Mouse (Mus musculus): ENCODE measurements around the gene Ldlrad1. TPM values are rescaled to one million over a fixed set of nuclear protein-coding genes. Genes with fewer than 3 reads are reported as not detected.

The Ldlrad1 gene
- total and polyA plus RNA-seq, 3 experiments, result 0.15 TPM; not detected in 2

DNA sequence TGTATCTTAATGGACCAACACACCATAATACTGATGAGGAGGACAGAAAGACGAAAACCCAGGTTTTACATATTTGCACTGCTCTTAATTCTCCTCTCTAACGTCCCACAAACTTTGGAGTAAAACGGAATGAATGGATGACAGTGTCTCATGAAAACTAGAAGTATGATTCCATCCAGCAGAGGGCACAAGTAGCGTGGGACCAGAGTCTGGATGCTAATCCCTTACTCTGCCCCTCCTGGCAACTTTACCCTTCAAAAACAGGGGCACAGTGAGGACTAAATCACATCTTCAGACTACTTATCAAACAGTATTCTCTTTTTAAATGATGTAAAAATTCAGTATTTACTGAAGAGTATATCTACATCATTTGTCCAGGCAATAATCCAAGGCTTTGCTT is 41.5 kb downstream of the Ldlrad1 start:
- peaks cover 14 to 15% of the 10 kb centered on the region in 2 experiments; a peak in 3 of 4 replicates for H3K4me1 ChIP-seq (ENCODE audit: control insufficient read depth in 1 of 2, insufficient read depth in 2 of 2, low read length in 2 of 2)
- DNase-seq (ENCODE audit: low read depth, low spot score), result peak; percentile 56

DNA sequence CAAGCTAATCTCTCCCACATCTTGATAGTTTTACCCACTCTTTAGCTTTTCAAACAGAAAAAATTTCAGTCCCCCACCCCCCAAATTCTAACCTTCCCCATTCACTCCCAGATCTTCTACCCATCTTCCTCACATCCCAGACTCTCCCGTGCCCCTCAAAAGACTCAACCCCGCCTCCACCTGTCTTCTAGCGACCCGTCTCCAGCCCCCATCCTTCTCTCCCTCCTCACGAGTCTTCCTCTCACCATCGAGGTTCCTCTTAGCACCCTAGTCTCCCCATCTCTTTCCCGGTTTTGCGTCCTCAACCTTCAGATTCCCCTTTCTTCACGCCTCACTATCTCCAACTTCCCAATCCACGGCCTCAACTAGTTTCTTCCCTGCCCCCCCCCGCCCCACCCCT is 43.5 kb downstream of the Ldlrad1 start:
- Histone ChIP-seq H3K4me1 (ENCODE audit: control insufficient read depth in 1 of 2, insufficient read depth in 2 of 2, low read length in 2 of 2) (peaks cover 12 to 15% of the 10 kb centered on the region in 2 experiments; a peak in 3 of 4 replicates), H3K4me3 (ENCODE audit: control insufficient read depth in 1 of 2, insufficient read depth in 1 of 2, low read depth in 2 of 2, low read length in 2 of 2) (peak overlapping the region; percentile 77 to 99), H3K9me3 (replicated peaks; ENCODE audit: insufficient read depth, low read length) (no peaks in the 10 kb centered on the region), H3K27ac (ENCODE audit: control insufficient read depth, low read depth, low read length) (no peak overlapping the region), H3K27me3 (ENCODE audit: control insufficient read depth in 1 of 2, insufficient read depth in 2 of 2, low read length in 2 of 2) (no peaks in the 10 kb centered on the region), H3K79me2 (ENCODE audit: control insufficient read depth, insufficient read depth, low read length, poor library complexity) (peaks cover 8% of the 10 kb centered on the region), H3K9ac (ENCODE audit: control insufficient read depth, low read depth, low read length, poor library complexity, severe bottlenecking) (peak overlapping the region; percentile 94), H3K36me3 (ENCODE audit: control insufficient read depth in 1 of 2, insufficient read depth in 2 of 2, low read length in 2 of 2) (peaks cover 0 to 15% of the 10 kb centered on the region in 2 experiments; a peak in 2 of 4 replicates)
- TF ChIP-seq POLR2AphosphoS5 (IDR thresholded peaks at IDR 0.05; ENCODE audit: borderline replicate concordance, low read depth, low read length) (no peak), ELF1 (IDR thresholded peaks at IDR 0.05; ENCODE audit: low read depth, low read length) (no peak), TAL1 (IDR thresholded peaks at IDR 0.05; ENCODE audit: low read length) (no peak), KAT2A (conservative IDR thresholded peaks at IDR 0.05; ENCODE audit: low read depth, low read length) (no peak), SMC3 (IDR thresholded peaks at IDR 0.05; ENCODE audit: low read depth, low read length) (no peak), MAFK (IDR thresholded peaks at IDR 0.05; ENCODE audit: borderline replicate concordance, low read depth, low read length) (no peak), ETS1 (IDR thresholded peaks at IDR 0.05; ENCODE audit: low read depth, low read length) (no peak), USF2 (IDR thresholded peaks at IDR 0.05; ENCODE audit: borderline replicate concordance in 1 of 2, insufficient read depth in 1 of 2, low read depth in 1 of 2, low read length in 2 of 2) (no peak), SIN3A (IDR thresholded peaks at IDR 0.05; ENCODE audit: low read length) (no peak), HCFC1 (IDR thresholded peaks at IDR 0.05; ENCODE audit: low read depth, low read length) (no peak), RAD21 (IDR thresholded peaks at IDR 0.05; ENCODE audit: low read depth, low read length) (no peak), ZNF384 (IDR thresholded peaks at IDR 0.05; ENCODE audit: low read depth, low read length) (no peak), CTCF (IDR thresholded peaks at IDR 0.05 in 2 of 3, conservative IDR thresholded peaks at IDR 0.05 in 1 of 3; ENCODE audit: control insufficient read depth in 1 of 3, insufficient read depth in 1 of 3, low read depth in 2 of 3, low read length in 3 of 3, poor library complexity in 1 of 3, severe bottlenecking in 1 of 3) (no peak), JUND (IDR thresholded peaks at IDR 0.05; ENCODE audit: low read depth, low read length) (no peak), MAZ (IDR thresholded peaks at IDR 0.05; ENCODE audit: low read depth, low read length) (no peak), USF1 (IDR thresholded peaks at IDR 0.05; ENCODE audit: low read depth, low read length) (no peak), TBP (IDR thresholded peaks at IDR 0.05; ENCODE audit: low read depth, low read length) (no peak), MAX (IDR thresholded peaks at IDR 0.05; ENCODE audit: low read length) (no peak)
- DNase-seq (ENCODE audit: low read depth, low spot score), result peak; percentile 33

More for the DNA sequence above, 41.5 kb downstream of the Ldlrad1 start:
- H3K9me3 ChIP-seq (replicated peaks; ENCODE audit: insufficient read depth, low read length), result no peaks in the 10 kb centered on the region
- no peak overlapping the region for H3K27ac ChIP-seq (ENCODE audit: control insufficient read depth, low read depth, low read length)
- no peak overlapping the region for H3K4me3 ChIP-seq (ENCODE audit: control insufficient read depth in 1 of 2, insufficient read depth in 1 of 2, low read depth in 2 of 2, low read length in 2 of 2)
- no peaks in the 10 kb centered on the region for H3K27me3 ChIP-seq (ENCODE audit: control insufficient read depth in 1 of 2, insufficient read depth in 2 of 2, low read length in 2 of 2)
- H3K79me2 ChIP-seq (ENCODE audit: control insufficient read depth, insufficient read depth, low read length, poor library complexity), result peaks cover 8% of the 10 kb centered on the region
- TF ChIP-seq UBTF (IDR thresholded peaks at IDR 0.05; ENCODE audit: borderline replicate concordance, insufficient read depth, low read depth, low read length) (no peak), POLR2A (IDR thresholded peaks at IDR 0.05; ENCODE audit: control insufficient read depth in 1 of 2, insufficient read depth in 1 of 2, low read depth in 1 of 2, low read length in 2 of 2, poor library complexity in 1 of 2) (no peak), POLR2AphosphoS5 (IDR thresholded peaks at IDR 0.05; ENCODE audit: borderline replicate concordance, low read depth, low read length) (no peak), MAX (IDR thresholded peaks at IDR 0.05; ENCODE audit: low read length) (no peak), CTCF (IDR thresholded peaks at IDR 0.05 in 2 of 3, conservative IDR thresholded peaks at IDR 0.05 in 1 of 3; ENCODE audit: control insufficient read depth in 1 of 3, insufficient read depth in 1 of 3, low read depth in 2 of 3, low read length in 3 of 3, poor library complexity in 1 of 3, severe bottlenecking in 1 of 3) (peak; percentile 41 to 73 (median 42)), SMC3 (IDR thresholded peaks at IDR 0.05; ENCODE audit: low read depth, low read length) (peak; percentile 69), USF1 (IDR thresholded peaks at IDR 0.05; ENCODE audit: low read depth, low read length) (no peak), TAL1 (IDR thresholded peaks at IDR 0.05; ENCODE audit: low read length) (no peak), POLR2AphosphoS2 (IDR thresholded peaks at IDR 0.05; ENCODE audit: low read length) (no peak), JUND (IDR thresholded peaks at IDR 0.05; ENCODE audit: low read depth, low read length) (no peak), USF2 (IDR thresholded peaks at IDR 0.05; ENCODE audit: borderline replicate concordance in 1 of 2, insufficient read depth in 1 of 2, low read depth in 1 of 2, low read length in 2 of 2) (no peak), CHD2 (IDR thresholded peaks at IDR 0.05; ENCODE audit: low read length) (no peak), MXI1 (IDR thresholded peaks at IDR 0.05; ENCODE audit: low read depth, low read length) (no peak), TBP (IDR thresholded peaks at IDR 0.05; ENCODE audit: low read depth, low read length) (no peak), ZC3H11A (IDR thresholded peaks at IDR 0.05; ENCODE audit: low read depth, low read length) (peak; percentile 41), CHD1 (IDR thresholded peaks at IDR 0.05; ENCODE audit: low read depth, low read length) (no peak), HCFC1 (IDR thresholded peaks at IDR 0.05; ENCODE audit: low read depth, low read length) (no peak), ZKSCAN1 (IDR thresholded peaks at IDR 0.05; ENCODE audit: low read depth, low read length) (no peak), RAD21 (IDR thresholded peaks at IDR 0.05; ENCODE audit: low read depth, low read length) (peak; percentile 55), NRF1 (IDR thresholded peaks at IDR 0.05; ENCODE audit: insufficient read depth, low read depth, low read length, poor library complexity, severe bottlenecking) (no peak)
- H3K9ac ChIP-seq (ENCODE audit: control insufficient read depth, low read depth, low read length, poor library complexity, severe bottlenecking), result no peak overlapping the region
- peaks cover 2 to 15% of the 10 kb centered on the region in 2 experiments for H3K36me3 ChIP-seq (ENCODE audit: control insufficient read depth in 1 of 2, insufficient read depth in 2 of 2, low read length in 2 of 2)
